Mouse (Mus musculus) lung, embryonic 16.5 days (tissue): ENCODE measurements around the gene Aoc3. TPM values are rescaled to one million over a fixed set of nuclear protein-coding genes. Genes with fewer than 3 reads are reported as not detected.

Source experiments
- ATAC-seq: fragments of 200-750 bp; cut with Nextera tagmentation; 2 replicates; pipeline ENCODE4 v1.8.0; 2017; ENCODE audit warnings: low read depth, mild to moderate bottlenecking, moderate library complexity
- H3K27ac ChIP-seq: fragments of 300-500 bp; sonication (generic); 2 replicates; pipeline ENCODE4 v1.5.1; 2014; ENCODE audit warnings: mild to moderate bottlenecking, control low read depth, low read length
- H3K27me3 ChIP-seq: fragments of 300-500 bp; sonication (generic); 2 replicates; pipeline ENCODE4 v1.6.1; 2014; ENCODE audit warnings: low read depth, low read length, mixed read lengths; ENCODE audit not compliant: control insufficient read depth, insufficient read depth
- H3K36me3 ChIP-seq: fragments of 300-500 bp; sonication (generic); 2 replicates; pipeline ENCODE4 v1.6.1; 2014; ENCODE audit warnings: low read length; ENCODE audit not compliant: control insufficient read depth, insufficient read depth
- H3K4me1 ChIP-seq: fragments of 300-500 bp; sonication (generic); replicated peaks from 2 replicates; pipeline ENCODE4 v1.6.1; 2014; ENCODE audit warnings: low read length, mixed read lengths; ENCODE audit not compliant: control insufficient read depth, insufficient read depth
- H3K4me2 ChIP-seq: fragments of 300-500 bp; sonication (generic); 2 replicates; pipeline ENCODE4 v1.6.1; 2014; ENCODE audit warnings: low read depth, low read length, control low read depth
- H3K4me3 ChIP-seq: fragments of 300-500 bp; sonication (generic); 2 replicates; pipeline ENCODE4 v1.5.1; 2014; ENCODE audit warnings: mild to moderate bottlenecking, low read length, control low read depth
- H3K9ac ChIP-seq: fragments of 300-500 bp; sonication (generic); 2 replicates; pipeline ENCODE4 v1.6.1; 2014; ENCODE audit warnings: low read length, control low read depth
- H3K9me3 ChIP-seq: fragments of 300-500 bp; sonication (generic); 2 replicates; pipeline ENCODE4 v1.6.1; 2016; ENCODE audit warnings: low read length; ENCODE audit not compliant: control insufficient read depth
- WGBS: fragments of 180-500 bp; shearing (Covaris S2); extraction: QIAGEN DNeasy Blood & Tissue Kit; methylation state at CpG from one replicate; pipeline ENCODE4 v1.1.7; 2014; 5-methylcytosine and 5-hydroxymethylcytosine counted together
- polyA plus RNA-seq: library from polyadenylated mRNA; unstranded; fragments of >200 nt; fragmentation: Nextera tagmentation; extraction: Ambion mirVana; gene quantifications from 2 replicates; pipeline ENCODE4 v1.2.1, GENCODE M21; 2015

The Aoc3 gene
- polyA plus RNA-seq, result 1.9 and 2.2 TPM in 2 replicates

- H3K4me2 ChIP-seq, result no peak within 1 kb of the TSS
- WGBS, result 63% methylated on average over 7 of the region's 7 CpGs
- peak; percentile 19 for ATAC-seq
- H3K9me3 ChIP-seq, result no peaks in the 10 kb centered on the region
- H3K27me3 ChIP-seq, result no peaks in the 10 kb centered on the region
- no peak within 1 kb of the TSS for H3K4me3 ChIP-seq
- peak within 1 kb of the TSS; percentile 25 for H3K27ac ChIP-seq
- 0 out of 2 replicates have a peak, but pooled peaks cover 4% of the 10 kb centered on the region for H3K36me3 ChIP-seq
- no peak within 1 kb of the TSS for H3K9ac ChIP-seq
- no peaks in the 10 kb centered on the region for H3K4me1 ChIP-seq
Measured at GRCm38 (mm10) chr11:101330371-101330924, at the start of gene Aoc3. Gene Aoc3, plus strand, starts transcription at chr11:101330605.

- 45% methylated on average over 7 of the region's 7 CpGs for WGBS
- H3K4me2 ChIP-seq, result no peak overlapping the region
- ATAC-seq, result no peak
- no peaks in the 10 kb centered on the region for H3K36me3 ChIP-seq
- no peak overlapping the region for H3K9ac ChIP-seq
- no peaks in the 10 kb centered on the region for H3K9me3 ChIP-seq
- no peak overlapping the region for H3K4me3 ChIP-seq
- H3K27me3 ChIP-seq, result no peaks in the 10 kb centered on the region
- H3K4me1 ChIP-seq, result peaks cover 26% of the 10 kb centered on the region
- no peak overlapping the region for H3K27ac ChIP-seq
Measured at GRCm38 (mm10) chr11:101280837-101281236, 49.6 kb upstream of the Aoc3 start.

- Histone ChIP-seq H3K4me1 (peaks cover 7% of the 10 kb centered on the region), H3K27ac (no peak overlapping the region), H3K9ac (no peak overlapping the region), H3K4me3 (no peak overlapping the region), H3K4me2 (no peak overlapping the region), H3K36me3 (no peaks in the 10 kb centered on the region; the same call in 1 of the 2 replicates), H3K27me3 (no peaks in the 10 kb centered on the region), H3K9me3 (no peaks in the 10 kb centered on the region)
- ATAC-seq, result no peak
- 22% methylated on average over 5 of the region's 5 CpGs for whole genome bisulfite sequencing
Measured at GRCm38 (mm10) chr11:101282896-101283295, 47.5 kb upstream of the Aoc3 start.

GRCm38 (mm10) chr11:101283805-101284204, 46.6 kb upstream of the Aoc3 start:
- Histone ChIP-seq H3K27me3 (no peaks in the 10 kb centered on the region), H3K36me3 (peaks cover 2% of the 10 kb centered on the region; the same call in 1 of the 2 replicates), H3K4me3 (no peak overlapping the region), H3K27ac (no peak overlapping the region), H3K9me3 (no peaks in the 10 kb centered on the region), H3K4me1 (peaks cover 5% of the 10 kb centered on the region; the same call in 1 of the 2 replicates), H3K4me2 (no peak overlapping the region), H3K9ac (peak overlapping the region; percentile 21; the same call in 1 of the 2 replicates)
- 61% methylated on average over 4 of the region's 4 CpGs for WGBS
- ATAC-seq, result no peak

- H3K4me1 ChIP-seq, result no peaks in the 10 kb centered on the region
- peaks cover 11% of the 10 kb centered on the region for H3K36me3 ChIP-seq
- H3K4me3 ChIP-seq, result no peak overlapping the region
- ATAC-seq, result no peak
- H3K27me3 ChIP-seq, result no peaks in the 10 kb centered on the region
- WGBS, result 60% methylated on average over 9 of the region's 9 CpGs
- no peak overlapping the region for H3K9ac ChIP-seq
- H3K9me3 ChIP-seq, result no peaks in the 10 kb centered on the region
- no peak overlapping the region for H3K27ac ChIP-seq
- no peak overlapping the region for H3K4me2 ChIP-seq
Measured at GRCm38 (mm10) chr11:101287306-101287705, 43.1 kb upstream of the Aoc3 start.

- H3K27ac ChIP-seq, result no peak overlapping the region
- H3K9ac ChIP-seq, result no peak overlapping the region
- no peak for ATAC-seq
- H3K9me3 ChIP-seq, result no peaks in the 10 kb centered on the region
- H3K36me3 ChIP-seq, result peaks cover 28% of the 10 kb centered on the region
- no peaks in the 10 kb centered on the region for H3K4me1 ChIP-seq
- H3K27me3 ChIP-seq, result no peaks in the 10 kb centered on the region
- H3K4me3 ChIP-seq, result no peak overlapping the region
- WGBS, result 95% methylated on average over 8 of the region's 8 CpGs
- no peak overlapping the region for H3K4me2 ChIP-seq
Measured at GRCm38 (mm10) chr11:101291231-101291630, 39.2 kb upstream of the Aoc3 start.

GRCm38 (mm10) chr11:101295191-101295590, 35.2 kb upstream of the Aoc3 start:
- ATAC-seq, result no peak
- H3K9ac ChIP-seq, result no peak overlapping the region
- H3K4me1 ChIP-seq, result no peaks in the 10 kb centered on the region
- no peaks in the 10 kb centered on the region for H3K9me3 ChIP-seq
- H3K27ac ChIP-seq, result no peak overlapping the region
- no peaks in the 10 kb centered on the region for H3K27me3 ChIP-seq
- H3K36me3 ChIP-seq, result peaks cover 36% of the 10 kb centered on the region
- 96% methylated on average over 8 of the region's 8 CpGs for WGBS
- no peak overlapping the region for H3K4me2 ChIP-seq
- no peak overlapping the region for H3K4me3 ChIP-seq

- H3K9ac ChIP-seq, result peak overlapping the region; percentile 86
- H3K4me1 ChIP-seq, result peaks cover 10% of the 10 kb centered on the region
- ATAC-seq, result no peak
- no peak overlapping the region for H3K27ac ChIP-seq
- H3K4me3 ChIP-seq, result peak overlapping the region; percentile 79
- WGBS, result 65% methylated on average over 7 of the region's 7 CpGs
- no peaks in the 10 kb centered on the region for H3K27me3 ChIP-seq
- no peaks in the 10 kb centered on the region for H3K9me3 ChIP-seq
- peak overlapping the region; percentile 90 for H3K4me2 ChIP-seq
- peaks cover 10% of the 10 kb centered on the region for H3K36me3 ChIP-seq
Measured at GRCm38 (mm10) chr11:101300881-101301280, 29.5 kb upstream of the Aoc3 start.

- Histone ChIP-seq H3K27me3 (no peaks in the 10 kb centered on the region), H3K27ac (no peak overlapping the region), H3K36me3 (peaks cover 10% of the 10 kb centered on the region), H3K4me2 (peak overlapping the region; percentile 90), H3K9me3 (no peaks in the 10 kb centered on the region), H3K4me3 (peak overlapping the region; percentile 79), H3K4me1 (peaks cover 10% of the 10 kb centered on the region), H3K9ac (peak overlapping the region; percentile 86)
- ATAC-seq, result no peak; the same call in 1 of the 2 replicates
- WGBS, result 10% methylated on average over 26 of the region's 26 CpGs
Measured at GRCm38 (mm10) chr11:101301299-101302003, 29.0 kb upstream of the Aoc3 start.
